Mouse (Mus musculus) heart, postnatal 0 days (tissue): Measurements from ENCODE around the gene Specc1l. TPM values are rescaled to one million over a fixed set of nuclear protein-coding genes. Genes with fewer than 3 reads are reported as not detected.
A peak's percentile ranks its signal among the peaks of the same experiment; 100 is the strongest.

ENCODE experiments used
- ATAC-seq: fragments of 200-750 bp; cut with Nextera tagmentation; 2 replicates; pipeline ENCODE4 v1.8.0; 2017; ENCODE audit warnings: low read depth, moderate number of reproducible peaks, moderate library complexity; ENCODE audit not compliant: insufficient read depth
- DNase-seq: peaks from one replicate; pipeline ENCODE4 v3.0.0-alpha.2; 2016; ENCODE audit warnings: low spot score
- H3K27ac ChIP-seq: fragments of 300-500 bp; sonication (generic); 2 replicates; pipeline ENCODE4 v1.5.1; 2014; ENCODE audit warnings: low read depth, mild to moderate bottlenecking
- H3K27me3 ChIP-seq: fragments of 300-500 bp; sonication (generic); 2 replicates; pipeline ENCODE4 v1.6.1; 2014; ENCODE audit warnings: low read length, mixed read lengths; ENCODE audit not compliant: control insufficient read depth, insufficient read depth
- H3K36me3 ChIP-seq: fragments of 300-500 bp; sonication (generic); replicated peaks from 2 replicates; pipeline ENCODE4 v1.6.1; 2014; ENCODE audit warnings: low read length, mixed read lengths; ENCODE audit not compliant: control insufficient read depth, insufficient read depth
- H3K4me1 ChIP-seq: fragments of 300-500 bp; sonication (generic); 2 replicates; pipeline ENCODE4 v1.6.1; 2014; ENCODE audit warnings: antibody characterized with exemption; ENCODE audit not compliant: control insufficient read depth, insufficient read depth
- H3K4me2 ChIP-seq: fragments of 300-500 bp; sonication (generic); 2 replicates; pipeline ENCODE4 v1.6.1; 2014; ENCODE audit warnings: low read depth, mild to moderate bottlenecking, low read length, moderate library complexity
- H3K4me3 ChIP-seq: fragments of 300-500 bp; sonication (generic); 2 replicates; pipeline ENCODE4 v1.5.1; 2014; ENCODE audit warnings: low read depth, low read length
- H3K9ac ChIP-seq: fragments of 300-500 bp; sonication (generic); replicated peaks from 2 replicates; pipeline ENCODE4 v1.6.1; 2014; ENCODE audit warnings: low read depth, low read length, mixed read lengths
- H3K9me3 ChIP-seq: fragments of 300-500 bp; sonication (generic); replicated peaks from 2 replicates; pipeline ENCODE4 v1.6.1; 2016; ENCODE audit warnings: low read length; ENCODE audit not compliant: control insufficient read depth
- CTCF ChIP-seq: IDR thresholded peaks from 2 replicates; pipeline ENCODE4 v1.5.1; 2016; ENCODE audit warnings: antibody characterized with exemption, control low read depth, low read depth
- EP300 ChIP-seq: IDR thresholded peaks from 2 replicates; pipeline ENCODE4 v1.6.1; 2016; ENCODE audit warnings: antibody characterized with exemption, low read depth
- WGBS: fragments of 180-500 bp; shearing (Covaris S2); extraction: QIAGEN DNeasy Blood & Tissue Kit; methylation state at CpG from one replicate; pipeline ENCODE4 v1.1.7; 2014; 5-methylcytosine and 5-hydroxymethylcytosine counted together
- polyA plus RNA-seq: library from polyadenylated mRNA; unstranded; fragments of >200 nt; fragmentation: Nextera tagmentation; extraction: Ambion mirVana; gene quantifications from 2 replicates; pipeline ENCODE4 v1.2.1, GENCODE M21; 2015
- total RNA-seq: library from RNA; depleted of rRNA; stranded (reverse); fragments of >200 nt; gene quantifications from 2 replicates; pipeline ENCODE4 v1.2.3, GENCODE M21; 2014; ENCODE audit warnings: low replicate concordance

The Specc1l gene
- total and polyA plus RNA-seq, 2 experiments from 2014 or later: 13.3 to 23.4 TPM

GRCm38 (mm10) chr10:75173712-75174111 is 38.2 kb upstream of the Specc1l start:
- TF ChIP-seq EP300: 0 out of 2 replicates have a peak, but pooled peaks have one; percentile 37
- TF ChIP-seq CTCF: no peak
- H3K27ac ChIP-seq: peak overlapping the region; percentile 83
- H3K36me3 ChIP-seq: peaks cover 26% of the 10 kb centered on the region
- no peaks in the 10 kb centered on the region for H3K27me3 ChIP-seq
- peaks cover 20% of the 10 kb centered on the region for H3K4me1 ChIP-seq
- no peaks in the 10 kb centered on the region for H3K9me3 ChIP-seq
- H3K4me3 ChIP-seq: peak overlapping the region; percentile 21
- DNase-seq (peak; percentile 91), ATAC-seq (peak; percentile 86)
- H3K9ac ChIP-seq: peak overlapping the region; percentile 34; the same call in 1 of the 2 replicates
- WGBS: 24% methylated on average over 12 of the region's 12 CpGs
- H3K4me2 ChIP-seq: peak overlapping the region; percentile 53

- H3K27ac ChIP-seq: peak overlapping the region; percentile 52; the same call in 1 of the 2 replicates
- no peaks in the 10 kb centered on the region for H3K9me3 ChIP-seq
- no peak overlapping the region for H3K4me2 ChIP-seq
- WGBS: 62% methylated on average over 8 of the region's 8 CpGs
- no peak for TF ChIP-seq CTCF
- TF ChIP-seq EP300: no peak
- H3K9ac ChIP-seq: no peak overlapping the region
- H3K27me3 ChIP-seq: no peaks in the 10 kb centered on the region
- H3K4me3 ChIP-seq: no peak overlapping the region
- H3K36me3 ChIP-seq: peaks cover 48% of the 10 kb centered on the region
- DNase-seq (no peak), ATAC-seq (peak; percentile 5; the same call in 1 of the 2 replicates)
- H3K4me1 ChIP-seq: peaks cover 13% of the 10 kb centered on the region
Measured at GRCm38 (mm10) chr10:75176494-75176893, 35.4 kb upstream of the Specc1l start.

GRCm38 (mm10) chr10:75178911-75179310 is 33.0 kb upstream of the Specc1l start:
- H3K36me3 ChIP-seq: peaks cover 49% of the 10 kb centered on the region

GRCm38 (mm10) chr10:75182151-75182774 is 29.6 kb upstream of the Specc1l start:
- ATAC-seq (no peak), DNase-seq (peak; percentile 61)
- H3K36me3 ChIP-seq: peaks cover 48% of the 10 kb centered on the region
- peaks cover 1% of the 10 kb centered on the region; the same call in 1 of the 2 replicates for H3K4me1 ChIP-seq
- H3K9ac ChIP-seq: no peak overlapping the region
- H3K4me2 ChIP-seq: no peak overlapping the region
- WGBS: 32% methylated on average over 14 of the region's 14 CpGs
- no peak overlapping the region for H3K4me3 ChIP-seq
- no peak overlapping the region for H3K27ac ChIP-seq
- TF ChIP-seq EP300 (no peak), CTCF (peak; percentile 91)
- no peaks in the 10 kb centered on the region for H3K27me3 ChIP-seq
- no peaks in the 10 kb centered on the region for H3K9me3 ChIP-seq

More at GRCm38 (mm10) chr10:75178911-75179310, 33.0 kb upstream of the Specc1l start:
- Histone ChIP-seq H3K4me1 (peaks cover 8% of the 10 kb centered on the region), H3K9me3 (no peaks in the 10 kb centered on the region), H3K27me3 (no peaks in the 10 kb centered on the region), H3K27ac (no peak overlapping the region), H3K4me2 (no peak overlapping the region), H3K4me3 (no peak overlapping the region), H3K9ac (no peak overlapping the region)
- TF ChIP-seq CTCF: no peak
- no peak for TF ChIP-seq EP300
- no peak for DNase-seq
- WGBS: 82% methylated on average over 5 of the region's 5 CpGs
- ATAC-seq: no peak

GRCm38 (mm10) chr10:75184826-75185225 is 27.0 kb upstream of the Specc1l start:
- H3K4me1 ChIP-seq: peaks cover 4% of the 10 kb centered on the region; the same call in 1 of the 2 replicates
- no peaks in the 10 kb centered on the region for H3K27me3 ChIP-seq
- H3K9me3 ChIP-seq: no peaks in the 10 kb centered on the region
- H3K27ac ChIP-seq: no peak overlapping the region
- DNase-seq (no peak), ATAC-seq (no peak)
- H3K36me3 ChIP-seq: peaks cover 23% of the 10 kb centered on the region
- WGBS: 89% methylated on average over 9 of the region's 9 CpGs
- TF ChIP-seq CTCF (no peak), EP300 (no peak)
- no peak overlapping the region for H3K4me2 ChIP-seq
- H3K9ac ChIP-seq: no peak overlapping the region
- H3K4me3 ChIP-seq: no peak overlapping the region

GRCm38 (mm10) chr10:75186551-75186950 is 25.3 kb upstream of the Specc1l start:
- Histone ChIP-seq H3K4me3 (no peak overlapping the region), H3K4me2 (no peak overlapping the region), H3K9me3 (no peaks in the 10 kb centered on the region), H3K9ac (no peak overlapping the region), H3K27ac (no peak overlapping the region), H3K27me3 (no peaks in the 10 kb centered on the region), H3K4me1 (peaks cover 4% of the 10 kb centered on the region; the same call in 1 of the 2 replicates), H3K36me3 (peaks cover 6% of the 10 kb centered on the region)
- ATAC-seq (no peak), DNase-seq (no peak)
- TF ChIP-seq EP300 (no peak), CTCF (no peak)
- 26% methylated on average over 6 of the region's 6 CpGs for WGBS
